In the genomic region with DNA sequence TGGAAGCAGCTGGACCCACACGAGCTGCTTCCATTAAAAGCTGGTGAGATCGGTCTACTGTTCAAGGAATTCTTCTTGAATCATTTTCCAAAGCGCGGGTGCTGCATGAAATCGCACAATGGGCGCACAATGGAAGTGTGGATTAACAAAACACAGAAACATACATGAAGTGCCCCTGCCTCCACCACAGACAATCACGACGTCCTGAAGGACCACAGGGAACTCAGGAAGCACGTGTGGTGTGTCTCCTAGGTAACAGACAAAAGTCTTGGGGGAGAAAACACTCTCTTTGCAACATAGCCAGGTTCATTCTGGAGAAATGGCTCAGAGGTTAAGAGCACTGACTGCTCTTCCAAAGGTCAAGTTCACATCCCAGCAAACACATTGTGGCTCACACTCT, we compare ENCODE assay signal across 27 mouse cellular contexts. TPM values are rescaled to one million over a fixed set of nuclear protein-coding genes. Genes with fewer than 3 reads are reported as not detected.
"Had no signal": no experiment of that assay in that cellular context is flagged by ENCODE, and none has a peak within 500 bp of the region (broad histone marks: within the 10 kb centered on the region; RNA-seq: fewer than 3 reads in every experiment).

No protein-coding gene starts in this region.

- H3K36me3 ChIP-seq: hindbrain, embryonic 13.5 days; hindbrain, embryonic 15.5 days; kidney, embryonic 15.5 days; limb, embryonic 13.5 days; limb, embryonic 15.5 days; liver, embryonic 12.5 days had no signal

- H3K9me3 ChIP-seq: hindbrain, embryonic 13.5 days; hindbrain, embryonic 15.5 days; kidney, embryonic 15.5 days; limb, embryonic 13.5 days; limb, embryonic 15.5 days; liver, embryonic 12.5 days had no signal

- H3K27me3 ChIP-seq: hindbrain, embryonic 13.5 days; hindbrain, embryonic 15.5 days; kidney, embryonic 15.5 days; limb, embryonic 13.5 days; limb, embryonic 15.5 days; liver, embryonic 12.5 days had no signal

- DNase-seq: gastrocnemius, postnatal 14 days; gastrocnemius, postnatal 36 days; heart, adult 18-20 months; heart, postnatal 14 days; heart, postnatal 36 days; kidney, adult 11 months; kidney, postnatal 14 days; kidney, postnatal 36 days; layer of hippocampus, adult 9-11 months; layer of hippocampus, postnatal 36 days; left cerebral cortex, postnatal 4 days had no signal

- ATAC-seq: hindbrain, postnatal 0 days; intestine, embryonic 16.5 days; liver, embryonic 12.5 days had no signal

- H3K4me2 ChIP-seq: heart, embryonic 11.5 days; hindbrain, embryonic 13.5 days; hindbrain, embryonic 15.5 days; kidney, embryonic 15.5 days; limb, embryonic 13.5 days; limb, embryonic 15.5 days; liver, embryonic 12.5 days had no signal

- H3K9ac ChIP-seq: hindbrain, embryonic 13.5 days; hindbrain, embryonic 15.5 days; kidney, embryonic 15.5 days; limb, embryonic 13.5 days; limb, embryonic 15.5 days; liver, embryonic 12.5 days; liver, embryonic 14.5 days had no signal

- H3K27ac ChIP-seq: hindbrain, embryonic 13.5 days; hindbrain, embryonic 15.5 days; hindbrain, postnatal 0 days; kidney, embryonic 15.5 days; kidney, postnatal 0 days; limb, embryonic 13.5 days; limb, embryonic 15.5 days; liver, embryonic 12.5 days; liver, embryonic 14.5 days had no signal

- H3K4me3 ChIP-seq: hindbrain, embryonic 13.5 days; hindbrain, embryonic 15.5 days; kidney, embryonic 15.5 days; limb, embryonic 13.5 days; limb, embryonic 15.5 days; liver, embryonic 12.5 days had no signal

- H3K4me1 ChIP-seq: limb, embryonic 15.5 days had no signal

RNA-seq across cellular contexts. Expression of a gene that starts 10.0 kb away (rescaled TPM):
- total RNA-seq: heart, adult 8-10 months; heart, postnatal 36 days; hematopoietic stem cell, adult 5-6 weeks; hindbrain, postnatal 0 days; liver, adult 2 months had no signal
- polyA plus RNA-seq: large intestine, adult 2 months; liver, adult 2 months; liver, embryonic 16.5 days had no signal
